Comparison of ENCODE assay signal across 8 mouse cellular contexts in genomic region chr5:90759077-90760065, GRCm38 (mm10). TPM values are rescaled to one million over a fixed set of nuclear protein-coding genes. Genes with fewer than 3 reads are reported as not detected.
DNase-seq lines count a peak whose midpoint lies in the region; ATAC-seq lines count a peak whose summit lies in the region.

Cxcl5 (plus strand) TSS chr5:90759360.

- H3K27me3 ChIP-seq in lung, embryonic 15.5 days, result peaks cover 12% of the 10 kb centered on the region
- H3K27me3 ChIP-seq in hindbrain, embryonic 10.5 days (ENCODE audit: insufficient read depth, poor library complexity, severe bottlenecking), result peaks cover 39% of the 10 kb centered on the region
- H3K27me3 ChIP-seq in liver, embryonic 12.5 days (replicated peaks), result peaks cover 29% of the 10 kb centered on the region

- H3K36me3 ChIP-seq in lung, embryonic 15.5 days, result no peaks in the 10 kb centered on the region
- H3K36me3 ChIP-seq in hindbrain, embryonic 10.5 days, result no peaks in the 10 kb centered on the region
- no peaks in the 10 kb centered on the region for H3K36me3 ChIP-seq in liver, embryonic 12.5 days

- ATAC-seq in lung, embryonic 15.5 days (ENCODE audit: borderline replicate concordance, extremely low read depth, low FRiP score, low TSS enrichment), result no peak; the same call in 1 of the 2 replicates
- ATAC-seq in liver, embryonic 12.5 days, result no peak

- no peaks in the 10 kb centered on the region for H3K9me3 ChIP-seq in lung, embryonic 15.5 days
- H3K9me3 ChIP-seq in hindbrain, embryonic 10.5 days, result no peaks in the 10 kb centered on the region
- H3K9me3 ChIP-seq in liver, embryonic 12.5 days (replicated peaks), result no peaks in the 10 kb centered on the region

- peak within 1 kb of the TSS; percentile 19; the same call in 1 of the 2 replicates for H3K9ac ChIP-seq in lung, embryonic 15.5 days
- 0 out of 2 replicates have a peak within 1 kb of the TSS, but pooled peaks have one; percentile 31 for H3K9ac ChIP-seq in liver, embryonic 12.5 days

- H3K4me1 ChIP-seq in lung, embryonic 15.5 days, result peaks cover 26% of the 10 kb centered on the region
- H3K4me1 ChIP-seq in hindbrain, embryonic 10.5 days (replicated peaks), result peaks cover 16% of the 10 kb centered on the region
- H3K4me1 ChIP-seq in liver, embryonic 12.5 days, result 0 out of 2 replicates have a peak, but pooled peaks cover 7% of the 10 kb centered on the region

- no peak within 1 kb of the TSS for H3K27ac ChIP-seq in lung, embryonic 15.5 days
- H3K27ac ChIP-seq in hindbrain, embryonic 10.5 days, result no peak within 1 kb of the TSS
- no peak within 1 kb of the TSS for H3K27ac ChIP-seq in liver, embryonic 12.5 days

- H3K4me2 ChIP-seq in lung, embryonic 15.5 days, result peak within 1 kb of the TSS; percentile 63
- peak within 1 kb of the TSS; percentile 42 for H3K4me2 ChIP-seq in liver, embryonic 12.5 days

- DNase-seq in lung, postnatal 10 days, result no peak
- DNase-seq in embryo, embryonic 10.5 days (ENCODE audit: low spot score), result peak; percentile 53
- peak; percentile 33 for DNase-seq in hindbrain, embryonic 10.5 days (ENCODE audit: low spot score)
- DNase-seq in right cerebral cortex, postnatal 14 days, result peak; percentile 15
- no peak for DNase-seq in MN1 (ENCODE audit: low spot score)
- no peak for DNase-seq in thymus, postnatal 36 days

- peak within 1 kb of the TSS; percentile 29 for H3K4me3 ChIP-seq in lung, embryonic 15.5 days
- peak within 1 kb of the TSS; percentile 54 for H3K4me3 ChIP-seq in hindbrain, embryonic 10.5 days
- peak within 1 kb of the TSS; percentile 26; the same call in 1 of the 2 replicates for H3K4me3 ChIP-seq in liver, embryonic 12.5 days

- WGBS in lung, embryonic 15.5 days, result 4% methylated on average over 32 of the region's 32 CpGs
- WGBS in hindbrain, embryonic 10.5 days, result 4% methylated on average over 32 of the region's 32 CpGs
- 6% methylated on average over 32 of the region's 32 CpGs for WGBS in liver, embryonic 12.5 days (ENCODE audit: insufficient replicate concordance)

RNA-seq across cellular contexts. Expression of gene Cxcl5, which starts in this region (rescaled TPM):
- 0.20 TPM in 1 of 2 replicates, not detected in the other for polyA plus RNA-seq in lung, embryonic 15.5 days (2015; fragmentation: Nextera tagmentation; extraction: Ambion mirVana)
- 0.10 TPM in 1 of 2 replicates, not detected in the other for polyA plus RNA-seq in hindbrain, embryonic 10.5 days (2016; fragmentation: Nextera tagmentation; extraction: Ambion mirVana)
- polyA plus RNA-seq in liver, embryonic 12.5 days (2016; fragmentation: Nextera tagmentation; extraction: Ambion mirVana), result 1.3 and 1.5 TPM in 2 replicates

Comparison
In these comparisons a context has a peak if more than half of its experiments do, and no peak if none do; other contexts are left out.
1. Peak in DNase-seq and H3K4me3 ChIP-seq in hindbrain, embryonic 10.5 days; RNA of the gene not detected or under 1 TPM.
2. DNase-seq: peak in embryo, embryonic 10.5 days (single experiment) and right cerebral cortex, postnatal 14 days (single experiment); none in lung, postnatal 10 days (single experiment), MN1 (single experiment) and thymus, postnatal 36 days (0 of 2).
3. Peak in every context shown above with its lines, with median percentiles within 50 percentile points of each other: H3K4me3 ChIP-seq.